Mouse (Mus musculus): Measurements from ENCODE around the gene Ddx5. TPM values are rescaled to one million over a fixed set of nuclear protein-coding genes. Genes with fewer than 3 reads are reported as not detected.

Ddx5 gene
- total and polyA plus RNA-seq, 3 experiments: 269 to 1,169 (median 505) TPM

- Histone ChIP-seq H3K27ac (ENCODE audit: insufficient read depth, low read depth) (no peak overlapping the region), H3K9ac (ENCODE audit: insufficient read depth, low read depth) (no peak overlapping the region), H3K4me3 (replicated peaks in 1 of 3; ENCODE audit: low read depth in 2 of 3, low read length in 2 of 3, poor library complexity in 1 of 3) (no peak overlapping the region), H3K27me3 (replicated peaks) (no peaks in the 10 kb centered on the region), H3K4me1 (ENCODE audit: control insufficient read depth in 1 of 2, insufficient read depth in 2 of 2) (no peaks in the 10 kb centered on the region), H3K9me3 (replicated peaks; ENCODE audit: low read length) (no peaks in the 10 kb centered on the region), H3K79me2 (replicated peaks; ENCODE audit: control insufficient read depth, extremely low read depth, insufficient read depth, poor library complexity, severe bottlenecking) (no peaks in the 10 kb centered on the region), H3K4me2 (ENCODE audit: insufficient read depth, low read depth, poor library complexity, severe bottlenecking) (no peak overlapping the region), H3K36me3 (replicated peaks in 1 of 2; ENCODE audit: control insufficient read depth in 1 of 2, insufficient read depth in 1 of 2, low read length in 1 of 2) (peaks cover 45 to 83% of the 10 kb centered on the region in 2 experiments)
- no peak for DNase-seq (ENCODE audit: extremely low read depth)
- no peak for TF ChIP-seq MYC (IDR thresholded peaks at IDR 0.05; ENCODE audit: low read depth, low read length)
- TF ChIP-seq E2F4 (IDR thresholded peaks at IDR 0.05; ENCODE audit: insufficient replicate concordance, low read depth, low read length): no peak
- no peak for TF ChIP-seq SIN3A (IDR thresholded peaks at IDR 0.05; ENCODE audit: low read length)
- TF ChIP-seq MAZ (IDR thresholded peaks at IDR 0.05; ENCODE audit: low read depth, low read length): no peak
- no peak for TF ChIP-seq PAX5 (IDR thresholded peaks at IDR 0.05; ENCODE audit: low read length)
- no peak for TF ChIP-seq CHD2 (IDR thresholded peaks at IDR 0.05; ENCODE audit: low read length)
- TF ChIP-seq JUN (IDR thresholded peaks at IDR 0.05; ENCODE audit: insufficient read depth, low read depth, low read length): no peak
- TF ChIP-seq SMC3 (IDR thresholded peaks at IDR 0.05; ENCODE audit: low read depth, low read length): no peak
- no peak for TF ChIP-seq EP300 (IDR thresholded peaks at IDR 0.05; ENCODE audit: low read length)
- TF ChIP-seq POLR2AphosphoS2 (IDR thresholded peaks at IDR 0.05; ENCODE audit: low read depth, low read length): no peak
- no peak for TF ChIP-seq USF2 (conservative IDR thresholded peaks at IDR 0.05; ENCODE audit: low read depth, low read length)
- no peak for TF ChIP-seq JUND (conservative IDR thresholded peaks at IDR 0.05; ENCODE audit: low read depth, low read length)
- dilution Hi-C loops (cut with MboI; ENCODE audit: extremely low pct_ligation_motif_present, extremely low pct_unique_long_range_greater_than_20kb, low sequenced_read_pairs): no loop called here
- in situ Hi-C loops (cut with MboI; ENCODE audit: low pct_ligation_motif_present, low pct_unique_long_range_greater_than_20kb, low sequenced_read_pairs): no loop called here
Observed at GRCm38 (mm10) chr11:106822491-106822890, 33.5 kb upstream of the Ddx5 start.

- no peak for DNase-seq (ENCODE audit: extremely low read depth)
- H3K27ac ChIP-seq (ENCODE audit: insufficient read depth, low read depth): no peak overlapping the region
- TF ChIP-seq UBTF (IDR thresholded peaks at IDR 0.05; ENCODE audit: low read depth, low read length): no peak
- H3K27me3 ChIP-seq (replicated peaks): no peaks in the 10 kb centered on the region
- no peak overlapping the region for H3K9ac ChIP-seq (ENCODE audit: insufficient read depth, low read depth)
- in situ Hi-C loops (cut with MboI; ENCODE audit: low pct_ligation_motif_present, low pct_unique_long_range_greater_than_20kb, low sequenced_read_pairs) (no loop called here), dilution Hi-C loops (cut with MboI; ENCODE audit: extremely low pct_ligation_motif_present, extremely low pct_unique_long_range_greater_than_20kb, low sequenced_read_pairs) (no loop called here)
- H3K4me3 ChIP-seq (replicated peaks in 1 of 3; ENCODE audit: low read depth in 2 of 3, low read length in 2 of 3, poor library complexity in 1 of 3): no peak overlapping the region
- H3K4me2 ChIP-seq (ENCODE audit: insufficient read depth, low read depth, poor library complexity, severe bottlenecking): no peak overlapping the region
- peaks cover 55 to 86% of the 10 kb centered on the region in 2 experiments for H3K36me3 ChIP-seq (replicated peaks in 1 of 2; ENCODE audit: control insufficient read depth in 1 of 2, insufficient read depth in 1 of 2, low read length in 1 of 2)
- no peaks in the 10 kb centered on the region for H3K4me1 ChIP-seq (ENCODE audit: control insufficient read depth in 1 of 2, insufficient read depth in 2 of 2)
- H3K9me3 ChIP-seq (replicated peaks; ENCODE audit: low read length): no peaks in the 10 kb centered on the region
- no peaks in the 10 kb centered on the region for H3K79me2 ChIP-seq (replicated peaks; ENCODE audit: control insufficient read depth, extremely low read depth, insufficient read depth, poor library complexity, severe bottlenecking)
Observed at GRCm38 (mm10) chr11:106821397-106821796, 32.4 kb upstream of the Ddx5 start.

DNA sequence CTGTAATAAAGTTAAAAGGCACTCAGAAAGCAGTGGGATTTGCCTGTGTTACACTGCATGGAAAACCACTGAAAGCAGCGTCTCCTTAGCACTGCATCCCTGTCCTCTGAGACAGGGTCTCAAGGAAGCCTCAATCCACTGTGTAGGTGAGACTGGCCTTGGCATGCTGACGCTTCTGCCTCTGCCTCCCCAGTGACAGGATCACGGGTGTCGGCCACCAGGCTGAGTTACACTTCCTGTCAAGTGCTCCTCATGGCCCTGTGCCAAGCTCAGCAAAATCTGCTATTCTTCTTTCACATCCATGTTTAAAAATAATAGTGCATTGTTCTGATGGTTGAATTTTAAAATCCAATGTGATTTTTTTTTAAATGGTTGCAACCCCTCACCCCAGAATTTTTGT, 32.0 kb upstream of the Ddx5 start:
- Histone ChIP-seq H3K4me2 (ENCODE audit: insufficient read depth, low read depth, poor library complexity, severe bottlenecking) (no peak overlapping the region), H3K9ac (ENCODE audit: insufficient read depth, low read depth) (no peak overlapping the region), H3K27ac (ENCODE audit: insufficient read depth, low read depth) (no peak overlapping the region), H3K36me3 (replicated peaks in 1 of 2; ENCODE audit: control insufficient read depth in 1 of 2, insufficient read depth in 1 of 2, low read length in 1 of 2) (peaks cover 59 to 86% of the 10 kb centered on the region in 2 experiments), H3K27me3 (replicated peaks) (no peaks in the 10 kb centered on the region), H3K4me1 (ENCODE audit: control insufficient read depth in 1 of 2, insufficient read depth in 2 of 2) (no peaks in the 10 kb centered on the region), H3K9me3 (replicated peaks; ENCODE audit: low read length) (no peaks in the 10 kb centered on the region), H3K79me2 (replicated peaks; ENCODE audit: control insufficient read depth, extremely low read depth, insufficient read depth, poor library complexity, severe bottlenecking) (no peaks in the 10 kb centered on the region), H3K4me3 (replicated peaks in 1 of 3; ENCODE audit: low read depth in 2 of 3, low read length in 2 of 3, poor library complexity in 1 of 3) (no peak overlapping the region)
- in situ Hi-C loops (cut with MboI; ENCODE audit: low pct_ligation_motif_present, low pct_unique_long_range_greater_than_20kb, low sequenced_read_pairs) (no loop called here), dilution Hi-C loops (cut with MboI; ENCODE audit: extremely low pct_ligation_motif_present, extremely low pct_unique_long_range_greater_than_20kb, low sequenced_read_pairs) (no loop called here)
- no peak for DNase-seq (ENCODE audit: extremely low read depth)
- TF ChIP-seq UBTF (IDR thresholded peaks at IDR 0.05; ENCODE audit: low read depth, low read length) (no peak), SMC3 (IDR thresholded peaks at IDR 0.05; ENCODE audit: low read depth, low read length) (no peak), MEF2A (IDR thresholded peaks at IDR 0.05; ENCODE audit: borderline replicate concordance, low read depth, low read length) (no peak), USF1 (IDR thresholded peaks at IDR 0.05; ENCODE audit: low read depth, low read length) (no peak), CTCF (conservative IDR thresholded peaks at IDR 0.05 in 1 of 2, IDR thresholded peaks at IDR 0.05 in 1 of 2; ENCODE audit: low read depth in 2 of 2, low read length in 2 of 2) (no peak), HCFC1 (IDR thresholded peaks at IDR 0.05; ENCODE audit: low read depth, low read length) (no peak), IRF4 (IDR thresholded peaks at IDR 0.05; ENCODE audit: low read depth, low read length) (no peak), ZC3H11A (IDR thresholded peaks at IDR 0.05; ENCODE audit: low read depth, low read length) (no peak), MYC (IDR thresholded peaks at IDR 0.05; ENCODE audit: low read depth, low read length) (no peak), USF2 (conservative IDR thresholded peaks at IDR 0.05; ENCODE audit: low read depth, low read length) (no peak), ZMIZ1 (IDR thresholded peaks at IDR 0.05; ENCODE audit: low read depth, low read length) (no peak), E2F4 (IDR thresholded peaks at IDR 0.05; ENCODE audit: insufficient replicate concordance, low read depth, low read length) (no peak), ZNF384 (IDR thresholded peaks at IDR 0.05; ENCODE audit: low read depth, low read length) (no peak), RAD21 (IDR thresholded peaks at IDR 0.05; ENCODE audit: low read depth, low read length) (no peak), ETS1 (conservative IDR thresholded peaks at IDR 0.05; ENCODE audit: low read depth, low read length) (no peak)
